Mouse (Mus musculus) olfactory bulb, adult 2 months (tissue): Measurements from ENCODE around the gene Ell2.

Experiments used
- CTCF ChIP-seq: fragments of 200-500 bp; IDR thresholded peaks from 2 replicates; pipeline ENCODE4 v1.5.1; 2012; ENCODE audit warnings: low read depth, mild to moderate bottlenecking, low read length, moderate library complexity; ENCODE audit not compliant: insufficient read depth
- POLR2A ChIP-seq: fragments of 200-500 bp; IDR thresholded peaks from 2 replicates; pipeline ENCODE4 v1.6.1; 2012; ENCODE audit warnings: mild to moderate bottlenecking, low read depth, low read length, moderate library complexity; ENCODE audit not compliant: insufficient read depth

DNA sequence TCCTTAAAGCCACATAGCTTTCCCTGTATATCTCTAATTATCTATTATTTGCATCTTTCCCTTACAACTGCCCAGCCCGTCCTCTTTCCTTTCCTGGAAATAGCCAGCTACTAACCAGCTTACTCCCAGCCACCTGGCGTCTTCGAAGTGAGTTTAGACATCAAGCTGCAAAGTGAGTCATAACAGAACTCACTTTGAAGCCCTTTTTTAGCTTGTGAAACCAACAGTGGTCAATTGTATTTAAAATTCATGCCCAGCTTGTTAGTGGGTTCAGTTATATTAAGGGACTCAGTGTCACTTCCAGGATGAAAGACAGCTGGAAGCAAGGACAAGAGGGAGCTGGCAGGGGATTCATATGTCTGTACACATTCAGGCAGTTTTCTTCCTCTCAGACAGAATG is 33.5 kb downstream of the Ell2 start:
- no peak for TF ChIP-seq POLR2A
- no peak for TF ChIP-seq CTCF
